Mouse (Mus musculus) gonadal fat pad, adult 2 months (tissue): ENCODE measurements at regions not wholly inside any gene's neighbourhood (a gene's known extent, or its start where the extent isn't known, plus 50 kb on each side); places are given as distances from the start of the nearest gene placed in this dataset.

Experiments used
- DNase-seq: peaks from one replicate; pipeline ENCODE4 v3.0.0-alpha.2; 2012; ENCODE audit warnings: low read depth

DNA sequence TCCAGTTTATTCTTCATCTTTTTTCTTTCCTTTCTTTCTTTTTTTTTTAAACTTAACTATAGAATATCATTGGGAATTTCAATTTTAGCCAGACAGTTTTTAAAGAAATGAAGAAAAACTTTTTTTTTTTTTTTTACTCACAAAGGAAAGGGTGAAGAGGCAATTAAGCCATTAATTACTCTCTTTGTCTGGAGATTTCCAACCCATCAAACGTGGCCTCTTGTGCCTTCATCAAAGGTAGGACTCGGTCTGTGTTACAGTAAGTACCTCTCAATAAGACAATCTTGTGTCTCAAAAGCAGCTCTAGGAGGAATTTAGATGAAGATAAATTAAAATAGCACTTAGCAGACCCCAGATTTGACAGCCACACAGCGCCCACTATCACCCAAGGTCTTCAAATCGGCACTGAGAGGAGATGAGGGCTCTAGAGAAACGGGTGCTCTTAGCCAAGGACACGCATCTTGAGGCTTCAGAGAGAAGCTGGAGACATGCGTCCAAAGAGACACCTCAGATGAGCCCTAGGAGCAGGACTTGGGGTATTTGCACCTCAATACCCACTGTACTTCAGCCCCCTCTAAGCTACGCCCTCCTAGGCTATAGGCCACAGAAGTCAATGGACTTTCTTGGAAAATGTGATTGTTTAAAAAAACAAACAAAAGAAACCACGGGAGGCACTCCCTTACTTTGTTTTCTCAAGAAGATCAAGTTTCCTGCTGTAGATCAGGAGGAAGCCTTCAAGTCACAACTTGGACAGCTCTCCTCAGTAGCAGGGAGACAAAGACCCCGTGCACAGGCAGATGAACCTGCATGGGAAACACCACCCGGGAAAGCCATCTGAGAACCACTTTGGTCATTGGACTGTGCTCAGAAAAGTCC, 176.8 kb upstream of the Spred2 start:
- no peak for DNase-seq

DNA sequence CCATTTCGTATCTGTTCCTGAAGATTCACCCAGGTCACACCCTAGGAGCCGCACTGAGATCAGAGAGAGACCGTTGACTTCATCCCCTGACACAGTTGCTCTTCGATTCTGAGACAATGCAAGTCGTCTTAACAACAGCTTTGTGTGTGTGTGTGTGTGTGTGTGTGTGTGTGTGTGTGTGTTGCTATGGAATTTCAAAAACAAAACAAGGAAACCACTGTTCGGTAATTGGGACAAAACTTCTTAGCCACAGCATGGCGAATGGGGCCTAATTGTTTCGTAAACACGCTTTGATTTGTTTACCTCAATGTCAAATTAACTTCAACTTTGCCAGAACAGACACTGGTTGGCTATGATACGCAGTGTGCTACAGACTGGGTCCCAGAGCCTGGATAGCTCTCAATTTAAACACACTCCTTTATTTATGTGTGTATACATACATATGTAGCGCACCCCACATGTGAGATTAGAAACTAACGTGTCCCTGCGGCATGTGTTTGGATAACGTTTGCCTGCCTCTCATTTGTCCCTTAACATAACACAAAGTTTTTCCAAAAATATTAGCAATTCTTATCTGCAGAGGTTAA, 176.1 kb upstream of the Spred2 start:
- DNase-seq, result no peak

DNA sequence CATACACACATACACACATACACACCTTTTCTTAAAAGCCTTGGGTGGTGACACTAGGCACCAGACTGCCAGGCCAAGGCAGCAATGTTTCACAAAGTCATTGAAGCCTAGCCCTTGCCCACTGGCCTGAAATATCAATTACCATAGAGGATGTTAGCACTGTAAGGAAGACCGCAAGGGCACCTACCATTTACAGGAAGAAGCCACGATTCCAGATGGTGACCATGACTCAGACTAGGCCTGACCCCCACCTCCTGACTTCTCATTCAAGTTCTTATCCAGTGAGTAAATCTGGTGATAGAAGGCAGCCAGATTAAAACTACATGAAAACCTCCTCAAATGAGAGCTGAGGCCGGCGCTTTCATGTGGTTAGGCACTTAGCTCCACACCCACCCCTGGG, 165.3 kb upstream of the Spred2 start:
- no peak for DNase-seq

- DNase-seq, result no peak
Observed at GRCm38 (mm10) chr11:19760861-19761693, 163.1 kb upstream of the Spred2 start.

DNA sequence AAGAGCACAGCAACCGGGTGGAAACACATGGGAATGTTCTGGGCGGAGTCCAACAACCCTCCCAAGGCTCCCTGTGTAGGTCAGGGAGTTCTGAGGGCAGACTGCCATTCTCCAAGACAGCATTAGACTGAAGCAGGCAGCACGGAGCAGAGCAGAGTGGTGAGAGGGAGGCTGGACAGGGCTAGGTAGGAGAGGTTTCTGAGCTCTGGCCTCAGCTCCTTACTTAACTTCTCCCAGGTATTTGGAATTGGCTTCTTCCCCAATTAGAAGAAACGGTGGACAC, 162.5 kb upstream of the Spred2 start:
- no peak for DNase-seq

GRCm38 (mm10) chr11:19767316-19767715, 156.9 kb upstream of the Spred2 start:
- DNase-seq, result no peak

DNA sequence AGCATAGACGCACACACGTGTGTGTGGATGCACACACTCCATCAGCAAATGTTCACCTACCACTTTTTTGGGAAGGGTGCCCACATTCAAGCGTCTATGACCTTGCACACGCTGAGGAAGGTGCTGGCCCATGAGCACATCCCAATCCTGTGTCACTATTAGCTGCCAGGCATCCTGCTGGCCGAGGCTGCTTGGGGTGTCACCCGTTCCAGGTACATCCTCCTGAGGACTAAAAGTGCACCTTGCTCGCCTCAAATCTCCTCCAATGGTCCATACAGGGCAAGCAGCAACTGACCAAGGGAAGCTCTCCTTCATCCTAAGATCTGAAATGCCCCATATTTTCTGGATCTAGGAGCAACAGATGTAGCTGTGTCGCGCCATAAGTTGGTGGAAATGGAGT, 156.3 kb upstream of the Spred2 start:
- no peak for DNase-seq

- peak; percentile 9 for DNase-seq
Observed at GRCm38 (mm10) chr11:19768962-19769361, 155.2 kb upstream of the Spred2 start.

DNA sequence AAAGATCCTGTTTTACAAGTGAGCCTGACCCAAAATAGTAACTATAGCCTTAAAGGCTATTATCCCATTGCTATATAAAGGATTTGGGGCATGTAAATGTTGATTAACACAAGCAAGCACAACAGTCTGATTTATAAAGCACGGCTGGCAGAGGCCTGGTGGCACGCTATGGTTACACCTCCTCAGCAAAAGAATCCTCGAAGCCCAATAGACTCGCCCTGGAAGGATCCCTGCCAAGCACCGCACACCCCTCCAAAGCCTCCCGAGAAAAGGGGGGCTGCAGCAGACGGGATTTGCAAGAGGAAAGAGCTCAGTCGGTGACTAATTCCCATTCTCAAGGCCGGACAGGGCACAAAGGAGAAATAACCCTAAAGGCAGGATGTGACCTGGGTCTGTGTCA, 150.2 kb upstream of the Spred2 start:
- no peak for DNase-seq

- DNase-seq, result no peak
Observed at GRCm38 (mm10) chr11:19775741-19776140, 148.4 kb upstream of the Spred2 start.

DNA sequence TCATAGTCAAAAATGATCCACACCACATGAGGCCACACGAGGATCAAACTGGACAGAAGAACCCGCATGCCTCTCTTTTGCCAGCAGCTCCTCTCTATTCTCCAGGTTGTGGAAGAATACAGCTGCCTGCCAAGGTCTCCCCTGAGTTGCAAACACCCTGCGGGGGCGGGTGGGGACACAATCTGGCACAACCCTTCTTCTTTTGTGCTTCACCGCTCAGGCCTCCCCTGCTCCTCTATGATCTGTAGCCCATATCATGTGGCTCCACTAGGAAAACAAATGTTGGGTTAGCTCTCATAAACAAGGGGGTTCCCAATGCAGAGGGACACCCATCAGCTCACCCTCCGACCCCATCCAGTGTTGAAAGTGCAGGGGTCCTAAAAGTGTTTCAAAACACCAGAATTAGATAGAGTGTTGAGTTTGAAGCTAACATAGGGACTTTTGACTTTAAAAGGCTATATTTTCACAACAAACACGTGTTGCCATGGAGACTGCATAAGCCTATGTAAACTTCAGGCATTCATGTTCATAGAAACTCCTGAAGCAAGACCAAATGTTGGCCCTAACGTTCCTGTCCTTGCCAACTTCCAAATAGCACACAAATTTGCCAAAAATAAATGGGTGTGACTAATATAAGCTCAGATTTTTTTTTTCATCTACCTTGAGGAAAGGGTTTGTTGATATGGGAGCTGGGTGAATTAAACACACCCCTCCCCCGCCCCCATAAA, 147.5 kb upstream of the Spred2 start:
- no peak for DNase-seq

DNA sequence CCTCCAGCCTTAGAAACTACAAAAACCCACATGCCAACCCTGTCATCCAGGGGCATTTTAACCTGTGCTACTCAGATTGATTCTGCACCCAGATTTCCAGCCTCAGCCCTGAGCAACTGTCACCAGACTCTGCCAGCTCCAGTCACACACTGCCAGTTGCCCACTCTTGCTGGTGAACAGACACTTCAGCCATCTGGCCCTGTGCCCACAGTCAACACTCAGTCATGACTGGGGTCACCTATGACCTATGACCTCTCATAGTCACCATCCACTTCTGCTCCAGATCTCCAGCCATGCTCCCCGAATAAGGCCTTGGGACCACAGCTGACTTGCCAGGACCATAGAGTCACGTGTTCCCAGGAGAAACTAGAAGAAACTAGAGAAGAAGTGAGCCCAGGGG, 146.0 kb upstream of the Spred2 start:
- no peak for DNase-seq

DNA sequence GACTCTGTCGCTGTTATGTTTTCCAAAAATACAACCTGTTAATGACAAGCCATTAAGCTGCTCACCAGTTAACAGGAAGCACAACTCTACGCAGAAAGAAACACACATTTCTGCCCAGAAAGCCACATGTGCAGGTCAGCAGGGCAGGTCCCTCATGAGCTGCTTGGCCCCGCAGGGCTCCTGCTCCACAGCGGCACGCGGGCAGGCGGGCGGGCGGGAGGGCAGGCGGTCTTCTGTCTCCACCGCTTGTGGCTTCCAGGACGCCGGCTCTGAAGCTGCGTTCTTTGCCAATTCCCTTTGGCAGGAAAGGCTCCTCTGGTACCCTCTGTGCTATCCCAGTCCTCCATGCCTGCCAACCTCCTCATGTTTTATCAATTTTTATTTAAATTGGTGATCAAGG, 139.1 kb upstream of the Spred2 start:
- DNase-seq, result no peak

GRCm38 (mm10) chr11:19796950-19797670, 127.1 kb upstream of the Spred2 start:
- DNase-seq, result no peak

GRCm38 (mm10) chr11:19809359-19809758, 114.8 kb upstream of the Spred2 start:
- DNase-seq, result no peak

GRCm38 (mm10) chr11:19811271-19811991, 112.7 kb upstream of the Spred2 start:
- no peak for DNase-seq

- DNase-seq, result no peak
Observed at GRCm38 (mm10) chr11:19811992-19812690, 112.0 kb upstream of the Spred2 start.

DNA sequence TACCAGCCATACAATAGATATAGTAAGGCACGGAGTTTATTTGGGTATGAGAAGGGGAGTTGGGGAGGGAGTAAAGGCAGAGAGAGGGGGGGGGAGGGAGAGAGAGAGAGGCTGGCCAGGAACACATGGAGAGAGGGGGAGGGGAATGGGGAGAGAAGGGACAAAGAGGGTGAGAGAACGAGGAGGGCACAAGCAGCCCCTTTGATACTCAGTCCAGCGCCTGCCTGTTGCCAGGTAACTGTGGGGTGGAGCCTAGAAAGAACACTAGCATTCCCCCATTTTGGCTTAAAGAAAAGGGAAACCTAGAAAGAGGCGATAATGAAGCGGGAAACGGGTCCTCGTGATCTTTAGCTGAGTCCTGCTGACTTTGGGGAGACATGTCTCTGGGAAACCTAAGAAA, 110.6 kb upstream of the Spred2 start:
- DNase-seq, result no peak

DNA sequence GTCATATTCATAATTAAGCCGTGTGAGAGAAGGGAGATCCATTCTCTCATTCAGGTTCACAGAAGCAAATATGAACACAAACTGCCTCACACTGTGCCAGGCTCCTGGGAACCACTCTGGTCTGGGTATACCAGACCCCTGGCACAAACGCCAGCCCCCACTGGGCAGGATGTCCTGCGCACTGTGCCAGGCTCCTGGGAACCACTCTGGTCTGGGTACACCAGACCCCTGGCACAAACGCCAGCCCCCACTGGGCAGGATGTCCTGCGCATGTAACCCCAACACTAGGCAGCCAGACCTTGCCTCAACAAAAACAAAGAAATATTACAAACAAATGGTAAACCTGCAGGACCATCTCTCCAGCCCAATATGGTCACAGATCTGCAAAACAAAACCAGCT, 101.2 kb upstream of the Spred2 start:
- DNase-seq, result no peak

DNA sequence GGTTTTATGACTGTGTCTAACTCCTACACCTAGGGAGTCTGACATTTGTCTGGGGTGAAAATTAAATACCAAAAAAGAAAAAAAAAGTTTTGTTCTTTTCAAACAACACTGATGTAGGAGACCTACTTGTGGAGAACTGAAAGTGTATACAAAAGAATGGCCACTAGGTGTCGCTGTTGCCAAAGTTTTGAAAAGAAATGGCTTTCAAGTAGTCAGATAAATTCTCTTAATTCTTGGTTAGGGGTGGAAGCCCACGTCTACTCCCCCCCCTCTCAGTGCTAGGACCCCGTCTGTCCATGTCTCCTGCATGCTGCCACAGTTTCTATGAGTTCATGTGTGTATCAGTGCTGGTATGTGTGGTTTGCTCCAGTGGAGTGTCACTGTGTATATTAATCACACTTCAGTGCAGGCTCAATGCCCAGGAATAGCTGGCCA, 100.7 kb upstream of the Spred2 start:
- no peak for DNase-seq
